Mouse (Mus musculus) lung, adult 2 months (tissue): ENCODE results near the gene Cdh16.

Experiments
- CTCF ChIP-seq: fragments of 200-500 bp; IDR thresholded peaks from 2 replicates; pipeline ENCODE4 v1.5.1; 2011; ENCODE audit warnings: mild to moderate bottlenecking, low read length, control low read depth; ENCODE audit not compliant: insufficient read depth
- POLR2A ChIP-seq: fragments of 200-500 bp; IDR thresholded peaks from 2 replicates; pipeline ENCODE4 v1.6.1; 2011; ENCODE audit warnings: low read depth, mild to moderate bottlenecking, control low read depth, low read length, borderline replicate concordance; ENCODE audit errors: extremely low read depth

DNA sequence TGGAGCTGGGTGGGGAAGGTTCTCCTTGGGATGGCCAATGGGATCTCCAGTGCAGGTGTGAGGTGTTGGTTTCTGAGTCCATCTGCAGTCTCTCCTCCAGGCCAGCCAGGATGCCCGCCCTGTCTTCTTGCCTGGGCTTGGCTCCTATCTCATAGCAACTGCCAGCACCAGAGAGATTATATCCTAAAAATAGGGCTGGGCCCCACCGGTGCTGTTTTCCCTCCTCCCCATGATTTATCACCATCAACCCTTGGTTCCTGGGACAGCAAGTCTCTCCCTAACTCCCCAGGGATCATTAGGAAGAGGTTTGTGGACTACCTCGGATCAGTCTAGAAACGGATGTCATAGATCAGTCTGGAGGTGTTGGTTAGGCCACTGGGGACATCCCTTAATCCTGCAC is 11.1 kb downstream of the Cdh16 start:
- TF ChIP-seq CTCF (no peak), POLR2A (no peak)
